Mouse (Mus musculus): ENCODE results near the gene Lrsam1.
A peak's percentile ranks its signal among the peaks of the same experiment; 100 is the strongest.

Lrsam1 gene

GRCm38 (mm10) chr2:32891278-32891677 is 70.1 kb downstream of the Lrsam1 start:
- peak; percentile 89 for DNase-seq

GRCm38 (mm10) chr2:32890280-32890679 is 71.1 kb downstream of the Lrsam1 start:
- no peak for DNase-seq

- peak; percentile 92 for DNase-seq
Observed at GRCm38 (mm10) chr2:32888551-32888950, 72.9 kb downstream of the Lrsam1 start.

- DNase-seq, result no peak
Observed at GRCm38 (mm10) chr2:32888029-32888428, 73.4 kb downstream of the Lrsam1 start.

- no peak for DNase-seq
Observed at GRCm38 (mm10) chr2:32884745-32885144, 76.7 kb downstream of the Lrsam1 start.

GRCm38 (mm10) chr2:32882283-32883043 is 79.0 kb downstream of the Lrsam1 start:
- peak; percentile 97 for DNase-seq

- peak; percentile 99 for DNase-seq
Observed at GRCm38 (mm10) chr2:32881723-32882122, 79.7 kb downstream of the Lrsam1 start.

GRCm38 (mm10) chr2:32881054-32881453 is 80.4 kb downstream of the Lrsam1 start:
- DNase-seq, result peak; percentile 98

GRCm38 (mm10) chr2:32879593-32879992 is 81.8 kb downstream of the Lrsam1 start:
- no peak for DNase-seq

- no peak for DNase-seq
Observed at GRCm38 (mm10) chr2:32878396-32878795, 83.0 kb downstream of the Lrsam1 start.

- DNase-seq, result no peak
Observed at GRCm38 (mm10) chr2:32877761-32878393, 83.5 kb downstream of the Lrsam1 start.

GRCm38 (mm10) chr2:32877303-32877702 is 84.1 kb downstream of the Lrsam1 start:
- DNase-seq, result no peak

GRCm38 (mm10) chr2:32876490-32877302 is 84.7 kb downstream of the Lrsam1 start:
- DNase-seq, result peak; percentile 97

GRCm38 (mm10) chr2:32875675-32876489 is 85.5 kb downstream of the Lrsam1 start, which contains the start of gene Fam129b:
Fam129b (plus strand) TSS chr2:32876114.
- DNase-seq, result peak; percentile 99

Data from heart, adult 11 months (tissue).